Mouse (Mus musculus) neural tube, embryonic 11.5 days (tissue): ENCODE measurements around the gene Cbx5. TPM values are rescaled to one million over a fixed set of nuclear protein-coding genes. Genes with fewer than 3 reads are reported as not detected.
A peak's percentile ranks its signal among the peaks of the same experiment; 100 is the strongest.

Experiments used
- ATAC-seq: fragments of 200-750 bp; cut with Nextera tagmentation; 2 replicates; pipeline ENCODE4 v1.8.0; 2017; ENCODE audit warnings: moderate number of reproducible peaks, mild to moderate bottlenecking, moderate TSS enrichment, moderate library complexity; ENCODE audit not compliant: insufficient read depth, low FRiP score, low TSS enrichment
- DNase-seq: peaks from one replicate; pipeline ENCODE4 v3.0.0-alpha.2; 2015; ENCODE audit warnings: low spot score
- H3K27ac ChIP-seq: fragments of 300-500 bp; sonication (generic); 2 replicates; pipeline ENCODE4 v1.5.1; 2014; ENCODE audit warnings: low read depth, mild to moderate bottlenecking, low read length
- H3K27me3 ChIP-seq: fragments of 300-500 bp; sonication (generic); 2 replicates; pipeline ENCODE4 v1.6.1; 2014; ENCODE audit warnings: mild to moderate bottlenecking, low read length, mixed read lengths; ENCODE audit not compliant: control insufficient read depth, insufficient read depth
- H3K36me3 ChIP-seq: fragments of 300-500 bp; sonication (generic); 2 replicates; pipeline ENCODE4 v1.6.1; 2014; ENCODE audit warnings: mild to moderate bottlenecking, low read length, moderate library complexity, mixed read lengths; ENCODE audit not compliant: control insufficient read depth, insufficient read depth
- H3K4me1 ChIP-seq: fragments of 300-500 bp; sonication (generic); 2 replicates; pipeline ENCODE4 v1.6.1; 2014; ENCODE audit warnings: low read length, mixed read lengths; ENCODE audit not compliant: control insufficient read depth, insufficient read depth
- H3K4me2 ChIP-seq: fragments of 300-500 bp; sonication (generic); 2 replicates; pipeline ENCODE4 v1.6.1; 2014; ENCODE audit warnings: low read depth, mild to moderate bottlenecking, moderate library complexity
- H3K4me3 ChIP-seq: fragments of 300-500 bp; sonication (generic); 2 replicates; pipeline ENCODE4 v1.5.1; 2014; ENCODE audit warnings: low read depth, low read length
- H3K9ac ChIP-seq: fragments of 300-500 bp; sonication (generic); 2 replicates; pipeline ENCODE4 v1.6.1; 2014; ENCODE audit warnings: mild to moderate bottlenecking, low read length
- H3K9me3 ChIP-seq: fragments of 300-500 bp; sonication (generic); 2 replicates; pipeline ENCODE4 v1.6.1; 2016; ENCODE audit warnings: low read length; ENCODE audit not compliant: control insufficient read depth
- WGBS: fragments of 180-500 bp; shearing (Covaris S2); extraction: QIAGEN DNeasy Blood & Tissue Kit; methylation state at CpG from one replicate; pipeline ENCODE4 v1.1.7; 2014; 5-methylcytosine and 5-hydroxymethylcytosine counted together
- polyA plus RNA-seq: library from polyadenylated mRNA; unstranded; fragments of >200 nt; fragmentation: Nextera tagmentation; extraction: Ambion mirVana; gene quantifications from 2 replicates; pipeline ENCODE4 v1.2.1, GENCODE M21; 2014

Cbx5 gene
- polyA plus RNA-seq, 1 experiment from 2014 or later = 189 TPM

DNA sequence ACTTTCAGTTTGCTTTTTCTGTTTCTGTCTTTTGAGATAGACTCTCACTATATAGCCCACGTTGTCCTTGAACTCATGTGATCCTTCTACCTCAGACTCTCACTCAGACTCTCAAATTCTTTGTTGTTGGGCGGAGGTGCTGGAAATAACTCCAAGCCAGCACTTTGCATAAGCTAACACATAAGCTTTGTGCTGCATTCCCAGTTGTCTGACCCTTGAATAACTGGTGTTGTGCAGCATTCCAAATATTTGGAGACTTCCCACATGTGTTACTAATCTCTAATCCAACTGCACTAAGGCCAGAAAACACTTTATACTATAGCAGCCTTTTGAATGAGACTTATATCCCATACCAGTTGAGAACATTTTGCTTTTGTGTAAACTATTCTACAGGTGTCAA is 10.7 kb downstream of the Cbx5 start:
- no peak overlapping the region for H3K4me2 ChIP-seq
- H3K4me1 ChIP-seq = no peaks in the 10 kb centered on the region
- H3K9me3 ChIP-seq = no peaks in the 10 kb centered on the region
- H3K36me3 ChIP-seq = no peaks in the 10 kb centered on the region
- no peak overlapping the region for H3K27ac ChIP-seq
- 92% methylated on average over 2 of the region's 2 CpGs for WGBS
- H3K27me3 ChIP-seq = no peaks in the 10 kb centered on the region
- no peak for DNase-seq
- no peak for ATAC-seq
- H3K4me3 ChIP-seq = no peak overlapping the region
- no peak overlapping the region for H3K9ac ChIP-seq

DNA sequence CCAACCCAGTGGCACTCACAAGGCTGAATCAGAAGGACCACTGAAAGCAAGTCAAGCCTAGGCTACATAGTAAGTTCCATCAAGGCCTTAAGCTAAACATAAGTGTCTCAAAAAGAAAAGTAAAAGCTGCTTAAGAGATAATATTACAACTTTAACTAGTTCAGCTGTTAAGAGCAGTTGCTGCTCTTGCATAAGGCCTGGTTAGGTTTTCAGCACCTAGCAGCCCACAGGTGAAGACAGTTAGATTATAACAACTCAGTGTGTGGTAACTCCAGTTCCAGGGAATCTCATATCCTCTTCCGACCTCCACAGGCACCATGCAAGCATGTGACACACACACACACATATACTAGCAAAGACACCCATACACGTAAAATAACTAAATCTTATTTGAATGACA is 12.0 kb downstream of the Cbx5 start:
- Histone ChIP-seq H3K27ac (no peak overlapping the region), H3K9ac (no peak overlapping the region), H3K9me3 (no peaks in the 10 kb centered on the region), H3K4me2 (no peak overlapping the region), H3K27me3 (no peaks in the 10 kb centered on the region), H3K4me1 (no peaks in the 10 kb centered on the region), H3K4me3 (no peak overlapping the region), H3K36me3 (no peaks in the 10 kb centered on the region)
- ATAC-seq (no peak), DNase-seq (no peak)
- 92% methylated on average over 2 of the region's 2 CpGs for WGBS

GRCm38 (mm10) chr15:103227022-103227421 is 12.6 kb downstream of the Cbx5 start:
- no peak overlapping the region for H3K27ac ChIP-seq
- ATAC-seq = no peak
- no peak overlapping the region for H3K4me3 ChIP-seq
- H3K4me2 ChIP-seq = no peak overlapping the region
- no peaks in the 10 kb centered on the region for H3K36me3 ChIP-seq
- H3K4me1 ChIP-seq = no peaks in the 10 kb centered on the region
- DNase-seq = no peak
- H3K27me3 ChIP-seq = no peaks in the 10 kb centered on the region
- no peak overlapping the region for H3K9ac ChIP-seq
- no peaks in the 10 kb centered on the region for H3K9me3 ChIP-seq
- WGBS = 89% methylated on average over 3 of the region's 3 CpGs

DNA sequence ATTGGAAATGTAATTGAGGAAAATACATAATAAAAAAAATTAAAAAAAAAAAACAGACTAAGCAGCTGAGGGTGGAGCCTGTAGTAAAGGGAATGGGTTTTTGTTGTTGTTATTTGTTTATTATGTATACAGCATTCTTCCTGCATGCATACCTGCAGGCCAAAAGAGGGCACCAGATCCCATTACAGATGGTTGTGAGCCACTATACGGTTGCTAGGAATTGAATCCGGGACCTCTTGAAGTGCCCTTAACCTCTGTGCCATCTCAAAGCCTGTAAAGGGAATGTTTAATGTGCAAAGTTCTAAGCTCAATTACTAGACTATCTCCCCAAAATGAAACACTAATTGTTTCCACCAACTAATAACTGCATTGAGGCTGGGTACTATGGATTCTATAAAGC is 15.5 kb downstream of the Cbx5 start:
- Histone ChIP-seq H3K4me2 (no peak overlapping the region), H3K4me3 (no peak overlapping the region), H3K4me1 (no peaks in the 10 kb centered on the region), H3K27ac (no peak overlapping the region), H3K9ac (no peak overlapping the region), H3K27me3 (no peaks in the 10 kb centered on the region), H3K36me3 (no peaks in the 10 kb centered on the region), H3K9me3 (no peaks in the 10 kb centered on the region)
- ATAC-seq (no peak), DNase-seq (no peak)
- 88% methylated on average over 2 of the region's 2 CpGs for WGBS

DNA sequence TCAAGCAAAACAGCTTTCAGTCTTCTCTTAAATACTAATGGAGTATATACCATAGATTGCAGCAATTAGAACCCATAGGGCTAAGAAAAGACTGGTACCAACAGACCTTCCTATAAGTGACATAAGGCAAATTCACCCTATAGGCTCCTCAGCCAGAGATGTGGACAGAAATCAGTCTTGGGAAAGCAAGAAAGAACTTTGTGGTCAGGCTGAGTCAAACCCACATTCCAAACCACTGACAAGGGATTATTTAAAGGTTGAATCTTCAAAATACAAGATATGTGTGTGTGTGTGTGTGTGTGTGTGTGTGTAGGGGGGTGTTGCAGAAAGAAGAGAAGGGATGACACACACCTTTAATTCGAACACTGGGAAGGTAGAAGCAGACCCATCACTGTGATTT is 18.2 kb downstream of the Cbx5 start:
- Histone ChIP-seq H3K9me3 (no peaks in the 10 kb centered on the region), H3K9ac (no peak overlapping the region), H3K27ac (no peak overlapping the region), H3K36me3 (no peaks in the 10 kb centered on the region), H3K4me2 (no peak overlapping the region), H3K4me1 (peaks cover 5% of the 10 kb centered on the region; the same call in 1 of the 2 replicates), H3K27me3 (no peaks in the 10 kb centered on the region), H3K4me3 (no peak overlapping the region)
- ATAC-seq (no peak), DNase-seq (no peak)
- WGBS = 93% methylated on average over 1 of the region's 1 CpGs

DNA sequence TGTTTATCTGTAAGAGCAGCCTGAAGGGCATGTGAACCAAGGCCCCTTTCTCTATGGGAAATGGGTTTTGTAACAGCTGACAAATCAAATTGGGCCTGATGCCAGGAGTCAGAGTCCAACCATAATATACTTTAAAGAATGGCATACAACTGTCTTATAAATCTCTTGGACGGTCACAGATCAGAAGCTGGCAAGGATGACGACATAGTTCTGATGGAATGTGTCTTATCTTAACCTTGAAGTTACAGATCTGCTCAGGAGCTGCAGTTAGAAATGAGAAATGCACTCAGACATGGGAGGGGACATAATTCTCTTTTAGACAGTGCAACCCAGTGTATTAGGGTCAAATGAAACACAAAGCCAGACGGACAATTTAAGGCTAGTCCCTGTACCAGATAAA is 18.8 kb downstream of the Cbx5 start:
- DNase-seq (no peak), ATAC-seq (no peak)
- Histone ChIP-seq H3K4me2 (no peak overlapping the region), H3K9me3 (no peaks in the 10 kb centered on the region), H3K9ac (no peak overlapping the region), H3K27ac (no peak overlapping the region), H3K27me3 (no peaks in the 10 kb centered on the region), H3K4me3 (no peak overlapping the region), H3K4me1 (peaks cover 10% of the 10 kb centered on the region), H3K36me3 (no peaks in the 10 kb centered on the region)
- 68% methylated on average over 3 of the region's 3 CpGs for WGBS

DNA sequence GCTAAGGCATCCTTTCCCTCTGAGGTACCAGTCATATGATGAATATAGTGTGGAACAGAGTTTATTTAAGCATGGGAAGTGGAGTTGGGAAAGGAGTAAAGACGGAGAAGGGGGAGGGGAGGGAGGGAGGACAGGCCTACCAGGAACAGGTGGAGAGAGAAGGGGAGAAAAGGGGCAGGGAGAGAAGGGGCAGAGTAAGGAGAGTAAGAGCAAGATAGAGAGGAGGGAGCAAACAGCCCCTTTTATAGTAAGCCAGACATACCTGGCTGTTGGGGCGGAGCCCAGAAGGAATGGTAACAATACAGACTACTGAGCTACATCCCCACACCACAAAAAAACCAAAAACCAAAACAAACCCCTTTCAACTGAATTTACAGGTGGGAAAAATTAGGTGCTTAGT is 23.6 kb downstream of the Cbx5 start:
- WGBS = 20% methylated on average over 2 of the region's 2 CpGs
- H3K9me3 ChIP-seq = no peaks in the 10 kb centered on the region
- ATAC-seq (no peak), DNase-seq (no peak)
- H3K4me2 ChIP-seq = peak overlapping the region; percentile 53
- H3K36me3 ChIP-seq = 0 out of 2 replicates have a peak, but pooled peaks cover 2% of the 10 kb centered on the region
- H3K4me1 ChIP-seq = peaks cover 22% of the 10 kb centered on the region
- no peak overlapping the region for H3K4me3 ChIP-seq
- H3K27me3 ChIP-seq = no peaks in the 10 kb centered on the region
- H3K9ac ChIP-seq = no peak overlapping the region; the same call in 1 of the 2 replicates
- peak overlapping the region; percentile 95 for H3K27ac ChIP-seq

DNA sequence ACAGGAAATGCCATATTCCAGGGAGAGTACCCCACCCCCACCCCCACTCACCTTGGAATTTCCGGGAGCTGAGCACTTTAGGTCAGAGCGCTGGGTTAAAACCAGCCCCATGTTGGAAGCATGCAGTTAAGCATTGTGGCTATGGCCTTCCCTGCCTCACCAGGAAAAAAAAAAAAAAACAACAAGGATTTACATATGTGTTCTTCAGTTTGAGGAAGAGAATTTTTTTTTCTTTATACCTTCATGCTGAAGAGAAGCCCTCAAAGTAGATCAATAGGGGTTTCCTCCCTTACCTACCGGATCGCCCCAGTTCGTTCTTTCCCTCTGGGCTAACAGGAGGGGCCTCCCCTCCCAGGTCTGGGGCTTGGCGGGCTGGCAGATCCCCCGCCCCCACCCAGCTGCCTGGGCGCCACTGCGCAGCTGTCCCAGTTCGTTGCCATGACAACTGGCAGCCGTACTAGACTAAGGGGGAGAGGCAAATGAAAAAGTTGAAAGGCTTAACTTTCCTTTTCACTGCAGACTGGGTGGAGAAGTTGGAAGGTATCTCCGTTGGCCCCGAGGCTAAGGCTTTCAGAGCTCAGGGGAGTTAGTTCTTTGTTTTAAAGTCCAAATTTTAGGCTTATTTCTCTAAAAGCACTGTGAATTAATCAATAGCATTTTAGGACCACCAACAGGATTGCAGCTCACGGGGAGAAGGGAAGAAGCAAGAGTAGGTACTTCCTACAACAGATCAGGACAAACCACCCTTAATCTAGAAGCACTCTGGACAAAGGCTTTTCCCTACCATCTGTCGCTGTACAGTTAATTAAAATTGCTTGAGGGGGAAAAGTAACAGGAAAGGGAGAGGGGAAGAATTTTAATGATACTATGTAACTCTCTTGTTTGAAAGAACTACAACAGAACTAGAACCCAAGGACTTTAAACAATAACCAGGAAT is 24.4 kb downstream of the Cbx5 start:
- H3K4me1 ChIP-seq = peaks cover 22% of the 10 kb centered on the region
- H3K4me2 ChIP-seq = peak overlapping the region; percentile 53
- peak overlapping the region; percentile 95 for H3K27ac ChIP-seq
- ATAC-seq (peak; percentile 97), DNase-seq (peak; percentile 93)
- WGBS = under 1% methylated on average over 15 of the region's 15 CpGs
- H3K27me3 ChIP-seq = no peaks in the 10 kb centered on the region
- H3K4me3 ChIP-seq = peak overlapping the region; percentile 30
- no peaks in the 10 kb centered on the region for H3K9me3 ChIP-seq
- peak overlapping the region; percentile 54 for H3K9ac ChIP-seq
- peaks cover 9% of the 10 kb centered on the region for H3K36me3 ChIP-seq

DNA sequence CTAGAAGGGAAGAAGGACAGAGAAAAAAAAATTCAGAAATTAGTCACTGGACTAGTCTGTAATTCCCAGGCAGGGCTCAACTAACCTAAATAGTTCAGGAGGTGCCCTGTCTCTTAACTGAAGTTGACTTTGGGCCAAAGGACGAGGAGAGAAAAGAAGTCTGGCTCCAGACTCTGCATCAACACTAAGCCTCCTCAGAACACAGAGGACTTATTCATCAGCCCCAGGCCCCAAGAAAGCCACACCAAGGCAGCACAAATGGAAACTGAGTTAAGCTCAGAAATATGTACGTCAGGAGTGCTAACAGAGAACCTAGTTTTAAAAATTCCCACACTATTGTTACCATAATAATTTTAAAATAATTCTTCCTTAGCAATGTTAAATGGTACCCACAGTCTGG is 25.5 kb downstream of the Cbx5 start:
- Histone ChIP-seq H3K27ac (peak overlapping the region; percentile 11; the same call in 1 of the 2 replicates), H3K9ac (no peak overlapping the region; the same call in 1 of the 2 replicates), H3K36me3 (peaks cover 12% of the 10 kb centered on the region), H3K9me3 (no peaks in the 10 kb centered on the region), H3K4me3 (peak overlapping the region; percentile 16; the same call in 1 of the 2 replicates), H3K4me1 (peaks cover 22% of the 10 kb centered on the region), H3K4me2 (peak overlapping the region; percentile 37), H3K27me3 (no peaks in the 10 kb centered on the region)
- no peak for ATAC-seq
- 28% methylated on average over 2 of the region's 2 CpGs for WGBS
- DNase-seq = peak; percentile 13
